Mouse (Mus musculus) neural tube, embryonic 12.5 days (tissue): Measurements from ENCODE around the gene Tnfaip1. TPM values are rescaled to one million over a fixed set of nuclear protein-coding genes. Genes with fewer than 3 reads are reported as not detected.

ENCODE experiments used
- ATAC-seq: fragments of 200-750 bp; cut with Nextera tagmentation; 2 replicates; pipeline ENCODE4 v1.8.0; 2017; ENCODE audit warnings: low read depth, mild to moderate bottlenecking, moderate TSS enrichment, moderate library complexity; ENCODE audit not compliant: low FRiP score
- H3K27ac ChIP-seq: fragments of 300-500 bp; sonication (generic); 2 replicates; pipeline ENCODE4 v1.5.1; 2016
- H3K27me3 ChIP-seq: fragments of 300-500 bp; sonication (generic); replicated peaks from 2 replicates; pipeline ENCODE4 v1.6.1; 2016; ENCODE audit warnings: mild to moderate bottlenecking
- H3K36me3 ChIP-seq: fragments of 300-500 bp; sonication (generic); 2 replicates; pipeline ENCODE4 v1.6.1; 2016; ENCODE audit warnings: mild to moderate bottlenecking
- H3K4me1 ChIP-seq: fragments of 300-500 bp; sonication (generic); 2 replicates; pipeline ENCODE4 v1.6.1; 2016
- H3K4me2 ChIP-seq: fragments of 300-500 bp; sonication (generic); replicated peaks from 2 replicates; pipeline ENCODE4 v1.6.1; 2016; ENCODE audit warnings: mild to moderate bottlenecking
- H3K4me3 ChIP-seq: fragments of 300-500 bp; sonication (generic); 2 replicates; pipeline ENCODE4 v1.5.1; 2016
- H3K9ac ChIP-seq: fragments of 300-500 bp; sonication (generic); 2 replicates; pipeline ENCODE4 v1.6.1; 2016; ENCODE audit warnings: mild to moderate bottlenecking
- H3K9me3 ChIP-seq: fragments of 300-500 bp; sonication (generic); 2 replicates; pipeline ENCODE4 v1.6.1; 2016; ENCODE audit warnings: mild to moderate bottlenecking
- WGBS: fragments of 180-500 bp; shearing (Covaris S2); methylation state at CpG from one replicate; pipeline ENCODE4 v1.1.7; 2016; 5-methylcytosine and 5-hydroxymethylcytosine counted together
- polyA plus RNA-seq: library from polyadenylated mRNA; unstranded; fragments of >200 nt; fragmentation: Nextera tagmentation; extraction: Ambion mirVana; gene quantifications from 2 replicates; pipeline ENCODE4 v1.2.1, GENCODE M21; 2016

Gene Tnfaip1
- polyA plus RNA-seq, 1 experiment from 2014 or later: 58.0 TPM

DNA sequence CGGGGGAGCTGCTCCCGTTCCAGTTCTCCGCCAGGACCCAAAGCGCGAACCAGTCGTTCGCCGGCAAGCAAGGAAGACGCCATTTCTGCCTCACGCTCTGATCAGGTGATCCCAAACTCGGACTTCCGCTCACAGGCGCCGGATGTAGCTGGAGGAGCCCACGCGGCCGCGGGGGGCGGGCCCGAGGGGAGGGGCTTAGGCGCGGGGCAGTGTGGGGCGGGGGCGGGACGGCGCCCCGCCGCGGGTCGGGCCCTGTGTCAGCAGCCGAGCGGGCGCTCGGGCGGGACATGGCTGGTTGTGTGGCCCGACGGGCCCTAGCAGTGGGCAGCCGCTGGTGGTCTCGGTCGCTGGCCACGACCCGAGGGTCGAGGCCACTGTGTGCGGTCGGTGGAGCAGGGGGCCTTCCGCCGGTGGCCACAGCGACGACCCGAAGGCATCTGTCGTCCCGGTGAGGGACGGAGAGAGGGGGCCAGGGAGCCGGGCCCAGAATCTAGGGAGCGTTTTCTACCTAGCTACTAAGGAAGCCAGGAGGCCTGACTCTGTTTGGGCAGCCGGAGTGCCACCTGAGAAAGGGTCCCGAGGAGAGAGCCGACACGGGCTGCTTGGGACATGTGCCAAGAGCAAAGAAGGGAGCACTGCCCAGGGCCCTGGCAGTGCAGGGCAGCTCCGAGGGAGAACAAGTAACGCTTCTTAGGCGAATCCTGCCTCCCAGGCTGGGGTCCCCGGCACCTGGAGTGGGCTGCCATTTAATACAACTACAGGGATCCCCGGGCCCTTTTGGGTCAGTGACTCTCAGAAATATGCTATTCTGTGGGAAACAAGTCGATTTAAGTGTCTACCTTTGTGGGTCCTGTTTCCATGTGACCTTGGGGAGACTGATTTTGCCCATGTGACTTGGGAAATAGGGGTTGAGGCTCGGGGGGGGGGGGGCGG, 23.8 kb downstream of the Tnfaip1 start, which contains the start of the genes Tmem199 and Poldip2:
TSS of gene Tmem199 (minus strand) at position 148 of the 933 bp plus-strand sequence.
TSS of gene Poldip2 (plus strand) at position 169 of the 933 bp plus-strand sequence.
- peak within 1 kb of the TSS; percentile 92 for H3K9ac ChIP-seq
- WGBS: 2% methylated on average over 65 of the region's 67 CpGs
- H3K27ac ChIP-seq: peak within 1 kb of the TSS; percentile 59; the same call in 1 of the 2 replicates
- H3K4me3 ChIP-seq: peak within 1 kb of the TSS; percentile 89
- peak; percentile 95 for ATAC-seq
- peaks cover 42% of the 10 kb centered on the region for H3K36me3 ChIP-seq
- peaks cover 21% of the 10 kb centered on the region for H3K4me1 ChIP-seq
- no peaks in the 10 kb centered on the region for H3K27me3 ChIP-seq
- H3K9me3 ChIP-seq: no peaks in the 10 kb centered on the region
- H3K4me2 ChIP-seq: peak within 1 kb of the TSS; percentile 90

DNA sequence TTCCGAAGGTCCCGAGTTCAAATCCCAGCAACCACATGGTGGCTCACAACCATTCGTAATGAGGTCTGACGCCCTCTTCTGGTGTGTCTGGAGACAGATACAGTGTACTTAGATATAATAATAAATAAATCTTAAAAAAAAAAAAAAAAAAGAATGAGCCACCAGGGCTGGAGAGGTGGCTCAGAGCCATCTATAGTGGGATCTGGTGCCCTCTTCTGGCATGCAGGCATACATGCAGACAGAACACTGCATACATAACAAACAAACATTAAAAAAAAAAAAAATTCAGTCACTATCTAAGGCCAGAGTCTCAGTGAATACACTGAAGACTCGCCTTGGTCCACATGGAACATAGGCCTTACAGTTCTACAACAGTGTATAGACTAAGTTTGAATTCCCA, 27.0 kb downstream of the Tnfaip1 start:
- Histone ChIP-seq H3K27me3 (no peaks in the 10 kb centered on the region), H3K4me1 (peaks cover 21% of the 10 kb centered on the region), H3K9ac (no peak overlapping the region), H3K36me3 (peaks cover 31% of the 10 kb centered on the region), H3K27ac (no peak overlapping the region), H3K9me3 (no peaks in the 10 kb centered on the region), H3K4me3 (no peak overlapping the region), H3K4me2 (no peak overlapping the region)
- 86% methylated on average over 5 of the region's 5 CpGs for WGBS
- ATAC-seq: no peak

DNA sequence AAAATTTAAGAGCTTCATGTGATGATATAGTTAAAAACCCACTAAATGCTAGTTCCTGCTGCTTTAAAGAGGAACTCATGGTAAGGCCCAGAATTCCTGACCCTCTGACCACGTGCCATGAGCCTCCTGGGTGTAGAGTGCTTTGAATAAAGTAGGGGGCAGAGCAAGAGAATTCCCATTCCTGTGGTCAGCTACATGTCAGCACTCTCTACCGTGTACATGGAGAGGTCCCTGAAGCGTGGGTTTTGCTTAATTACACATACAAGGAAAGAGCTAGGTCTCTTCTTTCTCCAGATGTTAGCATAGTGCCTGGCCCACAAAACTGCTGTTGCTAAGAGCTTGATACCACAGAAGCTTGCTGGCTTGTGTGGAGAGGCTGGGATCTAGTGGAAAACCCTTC, 30.7 kb downstream of the Tnfaip1 start:
- no peak overlapping the region for H3K4me3 ChIP-seq
- no peak overlapping the region for H3K4me2 ChIP-seq
- H3K9ac ChIP-seq: no peak overlapping the region
- 78% methylated on average over 3 of the region's 3 CpGs for WGBS
- H3K9me3 ChIP-seq: no peaks in the 10 kb centered on the region
- peaks cover 11% of the 10 kb centered on the region for H3K27me3 ChIP-seq
- ATAC-seq: no peak
- H3K4me1 ChIP-seq: no peaks in the 10 kb centered on the region
- peaks cover 31% of the 10 kb centered on the region for H3K36me3 ChIP-seq
- no peak overlapping the region for H3K27ac ChIP-seq

DNA sequence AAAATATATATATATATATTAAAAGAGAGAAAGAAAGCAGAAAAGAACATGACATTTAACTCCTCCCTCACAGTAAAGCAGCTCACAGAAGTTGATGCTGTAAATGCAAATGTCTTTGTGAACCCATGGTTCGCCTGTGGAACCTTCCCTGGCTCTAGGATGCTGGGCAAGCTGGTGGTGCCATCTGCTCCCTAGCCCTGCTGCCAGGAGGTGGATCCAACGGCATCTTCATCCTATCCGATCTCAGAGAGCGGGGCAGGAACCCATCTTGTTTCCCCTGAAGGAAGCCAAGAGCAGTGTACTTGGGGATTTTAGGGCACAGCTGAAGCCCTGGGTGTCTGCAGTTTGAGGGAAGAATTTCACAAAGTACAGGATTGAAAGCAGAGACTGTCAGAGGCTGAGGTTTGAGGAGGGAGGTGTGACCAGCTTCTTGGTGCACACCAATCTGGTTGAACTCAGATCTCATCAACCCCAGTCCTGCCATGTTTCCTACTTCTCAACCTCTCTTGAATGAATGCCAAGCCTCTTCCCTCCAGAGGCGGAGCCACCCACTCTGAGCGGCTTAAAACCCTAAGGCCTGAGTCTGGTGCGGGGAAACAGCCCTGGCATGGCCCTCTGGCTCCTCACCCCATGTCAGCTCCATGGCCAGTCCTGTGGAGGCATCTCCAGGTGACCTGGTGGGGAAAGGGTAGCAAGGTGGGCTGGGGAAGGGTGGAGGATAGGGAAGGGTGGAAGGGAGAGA, 33.1 kb downstream of the Tnfaip1 start, which contains the start of gene Sebox:
TSS of gene Sebox (plus strand) at position 539 of the 742 bp plus-strand sequence.
- no peaks in the 10 kb centered on the region for H3K9me3 ChIP-seq
- no peaks in the 10 kb centered on the region for H3K4me1 ChIP-seq
- WGBS: 73% methylated on average over 7 of the region's 7 CpGs
- peaks cover 20% of the 10 kb centered on the region for H3K36me3 ChIP-seq
- peaks cover 27% of the 10 kb centered on the region for H3K27me3 ChIP-seq
- no peak within 1 kb of the TSS for H3K9ac ChIP-seq
- no peak within 1 kb of the TSS for H3K27ac ChIP-seq
- H3K4me3 ChIP-seq: no peak within 1 kb of the TSS
- ATAC-seq: no peak
- H3K4me2 ChIP-seq: no peak within 1 kb of the TSS

DNA sequence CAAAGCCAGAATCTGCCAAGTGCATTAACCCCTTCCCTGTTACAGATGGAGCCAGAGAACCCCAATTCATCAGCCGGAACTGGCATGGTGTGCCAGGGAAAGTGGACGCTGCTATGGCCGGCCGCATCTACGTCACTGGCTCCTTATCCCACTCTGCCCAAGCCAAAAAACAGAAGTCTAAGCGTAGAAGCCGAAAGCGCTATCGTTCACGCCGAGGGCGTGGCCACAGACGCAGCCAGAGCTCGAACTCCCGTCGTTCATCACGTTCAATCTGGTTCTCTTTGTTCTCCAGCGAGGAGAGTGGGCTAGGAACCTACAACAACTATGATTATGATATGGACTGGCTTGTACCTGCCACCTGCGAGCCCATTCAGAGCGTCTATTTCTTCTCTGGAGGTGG, 34.6 kb downstream of the Tnfaip1 start:
- Histone ChIP-seq H3K27me3 (peaks cover 27% of the 10 kb centered on the region), H3K4me3 (no peak overlapping the region), H3K27ac (no peak overlapping the region), H3K36me3 (peaks cover 6% of the 10 kb centered on the region), H3K4me2 (no peak overlapping the region), H3K9ac (no peak overlapping the region), H3K4me1 (peaks cover 5% of the 10 kb centered on the region), H3K9me3 (no peaks in the 10 kb centered on the region)
- WGBS: 85% methylated on average over 20 of the region's 20 CpGs
- ATAC-seq: no peak

DNA sequence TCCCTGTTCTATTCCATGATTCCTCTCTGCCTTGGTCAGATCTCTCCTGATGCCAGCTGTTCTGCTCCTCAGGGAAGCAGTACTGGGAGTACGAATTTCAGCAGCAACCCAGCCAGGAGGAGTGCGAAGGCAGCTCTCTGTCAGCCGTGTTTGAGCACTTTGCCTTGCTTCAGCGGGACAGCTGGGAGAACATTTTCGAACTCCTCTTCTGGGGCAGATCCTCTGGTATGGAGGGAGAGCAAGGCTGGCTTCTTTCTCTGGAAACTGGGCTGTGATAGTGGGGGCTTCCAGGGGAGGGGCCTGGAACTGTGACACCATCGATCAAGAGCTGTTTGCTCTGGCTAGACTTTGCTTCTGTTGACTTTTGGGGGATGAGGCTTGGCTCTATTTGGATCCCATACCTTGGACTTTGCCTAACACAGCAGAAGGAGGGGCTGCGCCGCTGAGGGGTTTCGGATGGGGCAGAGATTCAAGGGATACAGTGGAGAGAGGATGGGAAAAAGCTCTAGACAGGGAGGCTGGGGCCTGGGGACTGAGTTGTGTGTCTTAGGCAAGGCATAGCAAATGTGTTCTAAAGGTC, 35.4 kb downstream of the Tnfaip1 start:
- peaks cover 13% of the 10 kb centered on the region for H3K4me1 ChIP-seq
- 0 out of 2 replicates have a peak overlapping the region, but pooled peaks have one; percentile 13 for H3K9ac ChIP-seq
- WGBS: 81% methylated on average over 9 of the region's 9 CpGs
- no peak overlapping the region for H3K27ac ChIP-seq
- no peaks in the 10 kb centered on the region for H3K9me3 ChIP-seq
- 0 out of 2 replicates have a peak overlapping the region, but pooled peaks have one; percentile 5 for H3K4me2 ChIP-seq
- H3K4me3 ChIP-seq: no peak overlapping the region
- ATAC-seq: no peak
- no peaks in the 10 kb centered on the region for H3K36me3 ChIP-seq
- peaks cover 30% of the 10 kb centered on the region for H3K27me3 ChIP-seq

- Histone ChIP-seq H3K4me1 (peaks cover 15% of the 10 kb centered on the region), H3K4me2 (no peak overlapping the region), H3K9me3 (no peaks in the 10 kb centered on the region), H3K4me3 (0 out of 2 replicates have a peak overlapping the region, but pooled peaks have one; percentile 5), H3K27me3 (peaks cover 36% of the 10 kb centered on the region), H3K36me3 (no peaks in the 10 kb centered on the region), H3K9ac (no peak overlapping the region), H3K27ac (no peak overlapping the region)
- WGBS: 59% methylated on average over 16 of the region's 16 CpGs
- no peak for ATAC-seq
Observed at GRCm38 (mm10) chr11:78499543-78499942, 36.6 kb downstream of the Tnfaip1 start.

- peaks cover 38% of the 10 kb centered on the region for H3K27me3 ChIP-seq
- 57% methylated on average over 7 of the region's 7 CpGs for WGBS
Observed at GRCm38 (mm10) chr11:78499004-78499403, 37.1 kb downstream of the Tnfaip1 start, which contains the start of gene Vtn. TSS of gene Vtn (plus strand) at chr11:78499091.

DNA sequence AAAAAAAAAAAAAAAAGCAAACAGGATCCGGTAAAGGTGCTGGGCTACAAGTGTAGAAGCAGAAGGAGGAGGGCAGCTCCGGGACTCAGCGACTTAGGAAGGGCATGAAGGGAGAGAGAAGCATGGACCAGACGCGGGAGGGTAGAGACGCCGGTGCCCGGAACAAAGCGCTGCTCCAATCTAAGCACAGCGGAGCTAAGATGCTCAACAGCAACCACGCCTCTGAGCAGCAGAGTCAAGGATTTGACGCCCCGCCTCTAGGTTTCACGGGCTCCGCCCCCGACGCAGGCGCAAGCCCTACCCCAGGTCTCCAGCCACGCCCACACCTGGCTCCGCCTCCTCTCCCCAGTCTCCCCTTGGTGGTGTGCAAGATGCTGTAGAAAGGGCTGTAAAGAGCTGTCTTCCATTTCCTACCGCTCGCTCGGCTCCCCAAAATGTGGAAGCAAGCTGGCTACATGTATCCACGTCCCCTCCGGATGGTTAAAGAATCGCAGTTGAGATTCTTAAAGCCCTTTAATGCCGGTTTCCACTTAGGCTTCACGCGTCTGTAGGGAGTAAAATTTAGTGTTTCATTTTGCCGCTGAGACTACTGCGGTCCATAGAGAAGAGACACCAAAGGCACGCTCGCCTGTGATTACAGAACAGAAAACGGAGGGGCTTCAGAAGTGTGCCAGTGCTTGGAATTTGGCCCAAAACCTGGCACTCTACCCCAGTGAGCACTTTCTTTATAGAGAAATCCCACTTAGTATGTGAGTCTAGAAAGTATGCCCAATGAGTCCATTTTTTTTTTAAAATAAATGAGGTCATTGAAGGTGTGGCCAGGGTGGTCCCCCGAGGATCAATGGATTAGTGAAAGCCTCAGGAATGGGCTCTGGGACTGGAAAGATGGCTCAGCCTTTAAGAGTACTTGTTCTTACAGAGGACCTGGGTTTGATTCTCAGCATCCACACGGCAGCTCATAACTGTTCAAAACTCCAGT, 38.3 kb downstream of the Tnfaip1 start, which contains the start of gene Sarm1:
TSS of gene Sarm1 (minus strand) at position 211 of the 979 bp plus-strand sequence.
- peaks cover 38% of the 10 kb centered on the region for H3K27me3 ChIP-seq
- WGBS: 3% methylated on average over 36 of the region's 36 CpGs
- peak within 1 kb of the TSS; percentile 74 for H3K4me3 ChIP-seq
- H3K4me2 ChIP-seq: peak within 1 kb of the TSS; percentile 94
- H3K36me3 ChIP-seq: no peaks in the 10 kb centered on the region
- H3K4me1 ChIP-seq: peaks cover 15% of the 10 kb centered on the region
- H3K9ac ChIP-seq: peak within 1 kb of the TSS; percentile 87
- peak; percentile 95 for ATAC-seq
- no peaks in the 10 kb centered on the region for H3K9me3 ChIP-seq
- peak within 1 kb of the TSS; percentile 82 for H3K27ac ChIP-seq

More at GRCm38 (mm10) chr11:78499004-78499403, 37.1 kb downstream of the Tnfaip1 start, which contains the start of gene Vtn:
- H3K4me1 ChIP-seq: peaks cover 15% of the 10 kb centered on the region
- peak within 1 kb of the TSS; percentile 74 for H3K4me3 ChIP-seq
- no peak for ATAC-seq
- H3K4me2 ChIP-seq: peak within 1 kb of the TSS; percentile 94
- H3K9ac ChIP-seq: peak within 1 kb of the TSS; percentile 87
- H3K27ac ChIP-seq: peak within 1 kb of the TSS; percentile 62; the same call in 1 of the 2 replicates
- no peaks in the 10 kb centered on the region for H3K9me3 ChIP-seq
- H3K36me3 ChIP-seq: no peaks in the 10 kb centered on the region

DNA sequence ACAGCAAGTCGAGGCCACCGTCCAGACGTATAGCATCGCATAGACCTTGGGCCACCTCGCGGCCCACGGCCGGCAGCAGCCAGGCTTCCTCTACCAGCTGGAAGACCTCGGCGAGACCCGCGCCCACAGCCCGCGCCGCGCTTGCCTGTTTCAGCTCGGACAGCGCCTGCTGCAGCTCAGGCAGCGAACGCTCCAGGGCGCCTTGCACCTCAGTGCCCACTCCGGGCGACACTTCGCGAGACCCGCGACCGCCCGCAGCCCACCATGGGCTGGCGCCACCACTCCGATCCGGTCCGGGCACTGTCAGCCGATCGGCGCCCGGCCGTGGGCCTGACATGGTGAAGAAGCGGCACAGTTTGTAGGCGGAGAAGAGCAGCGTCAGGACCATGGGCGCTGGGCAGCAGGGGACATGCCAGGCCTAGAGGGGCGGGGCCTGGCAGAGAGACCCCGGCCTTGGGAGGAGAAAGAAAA, 39.0 kb downstream of the Tnfaip1 start:
- under 1% methylated on average over 44 of the region's 44 CpGs for WGBS

More for the DNA sequence above, 39.0 kb downstream of the Tnfaip1 start:
- Histone ChIP-seq H3K9me3 (no peaks in the 10 kb centered on the region), H3K4me1 (peaks cover 15% of the 10 kb centered on the region), H3K36me3 (no peaks in the 10 kb centered on the region), H3K27me3 (peaks cover 38% of the 10 kb centered on the region), H3K27ac (peak overlapping the region; percentile 82), H3K4me3 (peak overlapping the region; percentile 74), H3K4me2 (peak overlapping the region; percentile 94), H3K9ac (peak overlapping the region; percentile 87)
- ATAC-seq: peak; percentile 84
